In the genomic region with DNA sequence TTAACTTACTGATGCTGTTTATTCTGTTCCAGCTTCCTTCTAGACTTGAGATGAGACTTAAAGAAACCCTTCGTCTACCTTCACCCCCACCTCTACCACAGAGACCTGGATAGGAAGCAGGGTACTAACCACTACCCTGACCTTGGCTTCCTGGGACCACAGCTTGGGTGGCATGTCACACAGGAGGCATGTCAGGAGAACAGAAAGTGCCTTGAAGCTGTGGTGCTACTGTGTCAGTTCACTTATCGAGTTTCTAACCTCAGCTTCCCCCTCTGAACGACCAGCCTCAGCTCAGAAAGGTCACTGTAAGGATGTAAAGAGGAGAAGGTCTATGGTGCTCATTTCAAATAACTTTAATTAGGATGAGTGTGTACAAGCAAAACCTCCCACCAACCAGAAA, we compare ENCODE assay signal across 1 mouse cellular context.
TF ChIP-seq lines count a peak whose summit lies in the region.

No protein-coding gene starts in this region.

TF ChIP-seq in CH12.LX, 34 proteins besides CTCF, POLR2A, EP300 and RAD21:
- no peak for TF ChIP-seq TBP (conservative IDR thresholded peaks at IDR 0.05; ENCODE audit: low read depth, low read length)
- no peak for TF ChIP-seq MYC (IDR thresholded peaks at IDR 0.05; ENCODE audit: low read depth, low read length)
- TF ChIP-seq MAZ (IDR thresholded peaks at IDR 0.05; ENCODE audit: low read depth, low read length) = no peak
- TF ChIP-seq SMC3 (IDR thresholded peaks at IDR 0.05; ENCODE audit: low read depth, low read length) = no peak
- TF ChIP-seq TCF12 (IDR thresholded peaks at IDR 0.05; ENCODE audit: low read depth, low read length) = no peak
- no peak for TF ChIP-seq MXI1 (IDR thresholded peaks at IDR 0.05; ENCODE audit: low read depth, low read length)
- TF ChIP-seq ETS1 (conservative IDR thresholded peaks at IDR 0.05; ENCODE audit: low read depth, low read length) = no peak
- no peak for TF ChIP-seq KAT2A (IDR thresholded peaks at IDR 0.05; ENCODE audit: insufficient replicate concordance, low read length)
- TF ChIP-seq ZNF384 (IDR thresholded peaks at IDR 0.05; ENCODE audit: low read depth, low read length) = no peak
- TF ChIP-seq CHD2 (IDR thresholded peaks at IDR 0.05; ENCODE audit: low read length) = no peak
- no peak for TF ChIP-seq ZKSCAN1 (IDR thresholded peaks at IDR 0.05; ENCODE audit: borderline replicate concordance, low read depth, low read length)
